Mouse (Mus musculus) hindbrain, embryonic 11.5 days (tissue): ENCODE data around the gene Stard13. TPM values are rescaled to one million over a fixed set of nuclear protein-coding genes. Genes with fewer than 3 reads are reported as not detected.

Experiments used
- ATAC-seq: fragments of 200-750 bp; cut with Nextera tagmentation; 2 replicates; pipeline ENCODE4 v1.8.0; 2017; ENCODE audit warnings: mild to moderate bottlenecking, moderate TSS enrichment, moderate library complexity; ENCODE audit not compliant: low FRiP score
- DNase-seq: peaks from one replicate; pipeline ENCODE4 v3.0.0-alpha.2; 2015; ENCODE audit warnings: low spot score
- H3K27ac ChIP-seq: fragments of 300-500 bp; sonication (generic); 2 replicates; pipeline ENCODE4 v1.5.1; 2014; ENCODE audit warnings: mild to moderate bottlenecking, low read depth, low read length
- H3K27me3 ChIP-seq: fragments of 300-500 bp; sonication (generic); 2 replicates; pipeline ENCODE4 v1.6.1; 2014; ENCODE audit warnings: mild to moderate bottlenecking, low read length, moderate library complexity, mixed read lengths; ENCODE audit not compliant: control insufficient read depth, insufficient read depth
- H3K36me3 ChIP-seq: fragments of 300-500 bp; sonication (generic); 2 replicates; pipeline ENCODE4 v1.6.1; 2014; ENCODE audit warnings: mild to moderate bottlenecking, low read length, moderate library complexity, mixed read lengths; ENCODE audit not compliant: control insufficient read depth, insufficient read depth
- H3K4me1 ChIP-seq: fragments of 300-500 bp; sonication (generic); replicated peaks from 2 replicates; pipeline ENCODE4 v1.6.1; 2014; ENCODE audit warnings: low read length, mixed read lengths; ENCODE audit not compliant: control insufficient read depth, insufficient read depth
- H3K4me2 ChIP-seq: fragments of 300-500 bp; sonication (generic); replicated peaks from 2 replicates; pipeline ENCODE4 v1.6.1; 2014; ENCODE audit warnings: mild to moderate bottlenecking, low read depth, low read length
- H3K4me3 ChIP-seq: fragments of 300-500 bp; sonication (generic); 2 replicates; pipeline ENCODE4 v1.5.1; 2014; ENCODE audit warnings: low read depth, low read length
- H3K9ac ChIP-seq: fragments of 300-500 bp; sonication (generic); 2 replicates; pipeline ENCODE4 v1.6.1; 2014; ENCODE audit warnings: low read depth, low read length
- H3K9me3 ChIP-seq: fragments of 300-500 bp; sonication (generic); 2 replicates; pipeline ENCODE4 v1.6.1; 2016; ENCODE audit warnings: low read length; ENCODE audit not compliant: control insufficient read depth
- WGBS: fragments of 180-500 bp; shearing (Covaris S2); extraction: QIAGEN DNeasy Blood & Tissue Kit; methylation state at CpG from one replicate; pipeline ENCODE4 v1.1.7; 2014; 5-methylcytosine and 5-hydroxymethylcytosine counted together
- polyA plus RNA-seq: library from polyadenylated mRNA; unstranded; fragments of >200 nt; fragmentation: Nextera tagmentation; extraction: Ambion mirVana; gene quantifications from 2 replicates; pipeline ENCODE4 v1.2.1, GENCODE M21; 2014

Stard13 gene
- polyA plus RNA-seq, 1 experiment from 2014 or later = 4.3 TPM

DNA sequence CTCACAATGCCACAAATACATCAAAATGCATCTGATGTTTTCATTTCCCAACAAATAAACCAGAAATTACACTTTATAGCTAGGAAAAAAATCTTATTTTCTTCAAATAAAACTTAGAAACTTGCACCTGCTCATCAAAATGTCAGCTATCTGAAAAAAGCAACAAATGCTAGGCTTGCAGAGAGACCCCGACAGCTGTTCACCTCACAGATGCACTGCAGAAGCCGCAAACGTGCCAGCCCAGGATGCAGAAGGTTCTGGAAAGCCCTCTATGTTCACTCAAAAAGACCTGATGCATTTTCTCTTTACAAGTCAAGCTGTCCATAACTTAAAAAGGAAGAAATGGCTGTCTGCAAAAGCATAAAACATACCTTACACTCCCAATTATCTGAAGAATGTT lies 20.5 kb downstream of the Stard13 start:
- ATAC-seq (no peak), DNase-seq (no peak)
- no peaks in the 10 kb centered on the region for H3K27me3 ChIP-seq
- WGBS = 86% methylated on average over 3 of the region's 3 CpGs
- no peaks in the 10 kb centered on the region for H3K9me3 ChIP-seq
- H3K4me1 ChIP-seq = no peaks in the 10 kb centered on the region
- H3K9ac ChIP-seq = no peak overlapping the region
- no peaks in the 10 kb centered on the region for H3K36me3 ChIP-seq
- no peak overlapping the region for H3K27ac ChIP-seq
- no peak overlapping the region for H3K4me2 ChIP-seq
- H3K4me3 ChIP-seq = no peak overlapping the region

DNA sequence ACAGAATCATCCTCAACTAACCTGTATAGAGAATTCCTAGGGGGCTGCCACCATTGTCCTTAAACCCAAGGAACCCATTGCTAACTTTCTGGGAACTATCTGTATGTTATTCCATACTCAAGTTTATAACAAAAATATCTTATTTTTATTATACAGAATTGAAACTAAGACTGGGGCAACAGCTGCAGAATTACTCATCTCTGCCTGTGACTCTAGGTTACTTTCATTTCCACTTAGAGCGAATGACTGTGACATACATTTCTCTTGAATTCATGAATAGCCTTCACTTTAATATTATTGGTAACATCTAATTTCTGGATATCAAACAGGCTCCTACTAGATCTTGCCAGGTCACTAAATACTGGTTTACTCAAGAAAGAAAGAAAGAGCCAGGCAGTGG lies 22.8 kb downstream of the Stard13 start:
- no peak for DNase-seq
- Histone ChIP-seq H3K4me1 (no peaks in the 10 kb centered on the region), H3K27ac (no peak overlapping the region), H3K27me3 (no peaks in the 10 kb centered on the region), H3K4me2 (no peak overlapping the region), H3K4me3 (no peak overlapping the region), H3K36me3 (no peaks in the 10 kb centered on the region), H3K9me3 (no peaks in the 10 kb centered on the region), H3K9ac (no peak overlapping the region)
- 98% methylated on average over 1 of the region's 1 CpGs for WGBS
- no peak for ATAC-seq

DNA sequence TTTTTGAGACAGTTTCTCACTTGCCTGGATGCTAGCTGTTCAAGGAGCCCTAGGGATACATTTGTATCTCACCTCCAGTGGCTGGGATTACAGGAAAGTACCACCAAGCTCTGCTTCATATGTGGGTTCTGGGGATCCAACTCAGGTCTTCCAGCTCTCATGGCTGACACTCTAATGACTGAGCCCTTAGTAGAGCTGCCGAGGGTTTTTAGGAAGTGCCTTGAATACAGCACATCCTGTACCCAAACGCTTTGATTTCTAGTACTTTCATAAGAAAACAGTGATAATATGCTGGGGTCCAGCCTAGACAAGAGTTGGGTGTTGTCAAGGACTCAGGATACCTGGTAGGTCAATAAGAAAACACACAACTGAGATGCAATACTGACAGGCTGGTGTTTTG lies 23.6 kb downstream of the Stard13 start:
- DNase-seq = no peak
- H3K4me3 ChIP-seq = no peak overlapping the region
- no peaks in the 10 kb centered on the region for H3K9me3 ChIP-seq
- no peaks in the 10 kb centered on the region for H3K4me1 ChIP-seq
- no peak overlapping the region for H3K9ac ChIP-seq
- H3K27me3 ChIP-seq = no peaks in the 10 kb centered on the region
- H3K36me3 ChIP-seq = no peaks in the 10 kb centered on the region
- H3K4me2 ChIP-seq = no peak overlapping the region
- no peak overlapping the region for H3K27ac ChIP-seq
- 84% methylated on average over 2 of the region's 2 CpGs for WGBS
- no peak for ATAC-seq

DNA sequence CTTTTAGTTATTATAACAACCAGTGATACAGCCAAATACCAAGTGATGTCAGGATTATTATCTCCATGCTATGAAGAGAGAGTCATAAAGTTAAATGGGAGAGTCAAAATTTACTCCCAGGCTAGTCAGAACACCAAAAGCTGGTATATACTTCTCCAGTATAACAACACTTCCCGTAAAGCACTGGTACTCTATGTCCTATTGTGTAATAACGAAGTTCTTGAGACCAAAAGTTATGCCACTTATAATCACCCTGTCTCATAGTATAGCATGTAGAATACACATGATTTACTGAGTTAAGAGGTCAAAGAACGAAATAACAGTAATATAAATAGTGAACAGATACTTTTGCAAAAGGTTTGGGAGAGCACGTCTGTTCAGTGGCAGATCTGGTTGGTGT lies 28.6 kb downstream of the Stard13 start:
- WGBS = 92% methylated on average over 4 of the region's 4 CpGs
- no peaks in the 10 kb centered on the region for H3K9me3 ChIP-seq
- no peaks in the 10 kb centered on the region for H3K36me3 ChIP-seq
- no peak overlapping the region for H3K27ac ChIP-seq
- no peak overlapping the region for H3K9ac ChIP-seq
- DNase-seq (no peak), ATAC-seq (no peak)
- no peak overlapping the region for H3K4me2 ChIP-seq
- H3K4me1 ChIP-seq = no peaks in the 10 kb centered on the region
- no peak overlapping the region for H3K4me3 ChIP-seq
- H3K27me3 ChIP-seq = no peaks in the 10 kb centered on the region

DNA sequence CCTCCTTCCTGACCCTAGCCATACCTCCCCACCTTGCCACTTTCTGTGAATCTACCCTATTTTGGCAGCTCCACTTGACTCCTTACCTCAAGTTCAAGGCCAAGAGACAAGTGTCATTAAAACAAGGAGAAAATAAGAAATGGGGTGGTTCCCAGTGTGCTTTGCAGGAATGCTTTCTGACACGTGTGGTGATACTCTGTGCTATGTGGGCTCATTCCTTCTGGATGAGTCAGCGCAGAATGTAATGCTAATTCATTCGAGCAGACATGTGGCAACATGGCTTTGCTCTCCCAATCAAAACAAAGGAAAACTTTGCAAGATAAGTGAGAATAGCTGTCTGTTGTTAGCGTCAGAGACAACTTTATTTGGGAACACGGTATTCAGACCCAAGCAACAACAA lies 30.7 kb downstream of the Stard13 start:
- H3K36me3 ChIP-seq = no peaks in the 10 kb centered on the region
- H3K4me2 ChIP-seq = no peak overlapping the region
- no peak overlapping the region for H3K9ac ChIP-seq
- no peaks in the 10 kb centered on the region for H3K27me3 ChIP-seq
- DNase-seq = no peak
- H3K4me1 ChIP-seq = no peaks in the 10 kb centered on the region
- H3K27ac ChIP-seq = no peak overlapping the region
- no peak for ATAC-seq
- no peaks in the 10 kb centered on the region for H3K9me3 ChIP-seq
- no peak overlapping the region for H3K4me3 ChIP-seq
- 80% methylated on average over 5 of the region's 5 CpGs for WGBS

DNA sequence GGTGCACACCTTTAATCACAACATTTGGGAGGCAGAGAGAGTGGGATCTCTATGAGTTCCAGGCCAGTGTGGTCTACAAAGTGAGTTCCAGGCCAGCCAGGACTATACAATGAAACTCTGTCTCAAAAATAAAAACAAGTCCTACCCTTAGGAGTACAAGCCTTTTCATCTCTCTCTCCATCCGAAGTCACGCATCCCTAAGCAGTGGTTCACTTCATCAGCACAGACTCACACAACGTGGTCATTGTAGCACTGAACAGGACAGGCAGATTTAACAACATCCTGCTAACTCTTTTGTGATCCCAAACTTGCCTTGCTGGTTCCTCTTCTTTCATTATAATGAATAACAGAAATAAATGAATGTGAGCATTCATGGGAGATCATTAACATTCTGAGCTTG lies 32.4 kb downstream of the Stard13 start:
- Histone ChIP-seq H3K27ac (no peak overlapping the region), H3K4me1 (no peaks in the 10 kb centered on the region), H3K9ac (no peak overlapping the region), H3K9me3 (no peaks in the 10 kb centered on the region), H3K4me3 (no peak overlapping the region), H3K4me2 (no peak overlapping the region), H3K36me3 (no peaks in the 10 kb centered on the region), H3K27me3 (no peaks in the 10 kb centered on the region)
- ATAC-seq = no peak
- 68% methylated on average over 3 of the region's 3 CpGs for WGBS
- DNase-seq = no peak

GRCm38 (mm10) chr5:151199235-151199634 lies 34.4 kb downstream of the Stard13 start:
- DNase-seq (no peak), ATAC-seq (no peak)
- Histone ChIP-seq H3K4me1 (no peaks in the 10 kb centered on the region), H3K36me3 (no peaks in the 10 kb centered on the region), H3K4me3 (no peak overlapping the region), H3K4me2 (no peak overlapping the region), H3K27me3 (no peaks in the 10 kb centered on the region), H3K9me3 (no peaks in the 10 kb centered on the region), H3K9ac (no peak overlapping the region), H3K27ac (no peak overlapping the region)
- WGBS = 93% methylated on average over 3 of the region's 3 CpGs

GRCm38 (mm10) chr5:151196603-151197272 lies 36.9 kb downstream of the Stard13 start:
- H3K4me1 ChIP-seq = no peaks in the 10 kb centered on the region
- WGBS = 58% methylated on average over 13 of the region's 13 CpGs
- peak; percentile 45; the same call in 1 of the 2 replicates for ATAC-seq

DNA sequence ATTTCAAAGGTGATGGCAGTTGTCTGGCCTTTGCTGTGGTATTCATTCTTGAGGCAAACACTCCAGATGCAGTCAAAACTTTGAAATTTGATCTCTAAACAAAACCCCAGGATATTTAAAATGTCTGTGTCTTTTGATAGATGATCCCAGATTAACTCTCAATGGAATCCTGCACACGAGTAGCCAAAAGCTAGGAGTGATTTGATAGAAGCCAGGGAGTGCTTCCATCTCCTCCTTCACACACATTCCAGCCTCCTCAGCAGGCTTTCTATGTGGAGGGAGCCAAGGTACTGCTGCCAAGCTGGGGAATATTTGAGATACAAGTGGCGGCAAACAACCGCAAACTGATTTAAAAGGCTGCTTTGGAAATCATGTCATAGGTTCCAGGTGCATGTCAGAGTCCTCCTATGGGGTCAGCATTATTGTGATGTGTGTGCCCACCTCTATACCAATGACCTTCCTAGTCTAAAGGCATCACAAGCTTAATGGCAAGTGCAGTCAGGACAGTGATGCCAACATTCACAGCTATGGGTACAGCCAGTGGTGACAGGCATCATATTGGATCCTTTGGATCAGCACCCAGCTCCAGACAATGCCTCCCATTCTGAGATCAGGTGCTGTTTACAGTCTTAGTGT lies 39.6 kb downstream of the Stard13 start:
- no peaks in the 10 kb centered on the region for H3K4me1 ChIP-seq
- no peaks in the 10 kb centered on the region for H3K36me3 ChIP-seq
- H3K4me3 ChIP-seq = no peak overlapping the region
- no peak overlapping the region for H3K9ac ChIP-seq
- 79% methylated on average over 3 of the region's 3 CpGs for WGBS
- H3K27me3 ChIP-seq = no peaks in the 10 kb centered on the region
- no peaks in the 10 kb centered on the region for H3K9me3 ChIP-seq
- DNase-seq (no peak), ATAC-seq (no peak)
- H3K27ac ChIP-seq = no peak overlapping the region
- no peak overlapping the region for H3K4me2 ChIP-seq

More at GRCm38 (mm10) chr5:151196603-151197272, 36.9 kb downstream of the Stard13 start:
- H3K4me3 ChIP-seq = no peak overlapping the region
- H3K27ac ChIP-seq = no peak overlapping the region
- no peak overlapping the region; the same call in 1 of the 2 replicates for H3K9ac ChIP-seq
- H3K9me3 ChIP-seq = no peaks in the 10 kb centered on the region
- no peaks in the 10 kb centered on the region for H3K36me3 ChIP-seq
- no peak overlapping the region for H3K4me2 ChIP-seq
- no peaks in the 10 kb centered on the region for H3K27me3 ChIP-seq
- no peak for DNase-seq
